Mouse (Mus musculus) bone marrow macrophage, adult 2 months (primary cell): ENCODE results near the gene Lsamp.

Source experiments
- CTCF ChIP-seq: IDR thresholded peaks from 2 replicates; pipeline ENCODE4 v1.5.1; 2012; ENCODE audit warnings: low read depth, mild to moderate bottlenecking, low read length, moderate library complexity
- POLR2A ChIP-seq: IDR thresholded peaks from 2 replicates; pipeline ENCODE4 v1.6.1; 2012; ENCODE audit warnings: mild to moderate bottlenecking, low read depth, low read length, borderline replicate concordance

DNA sequence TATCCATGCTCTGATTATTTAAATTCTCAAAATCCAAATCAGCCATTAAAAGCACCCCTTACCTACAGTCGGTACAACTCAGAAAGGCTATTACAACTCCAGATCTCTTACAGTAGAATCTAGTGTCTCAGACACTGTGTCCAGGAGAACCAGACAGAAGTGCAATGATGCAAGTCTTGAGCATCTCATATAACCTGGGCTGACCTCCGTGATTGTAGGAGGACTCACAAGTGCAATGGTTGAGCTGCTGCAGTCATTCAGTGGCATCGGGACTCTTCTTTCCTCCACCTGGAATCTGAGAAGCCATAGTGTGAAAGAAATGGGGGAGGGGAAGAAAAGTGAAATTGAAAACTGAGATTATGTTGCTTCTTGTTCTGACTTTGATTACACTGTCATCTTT, 1850.5 kb downstream of the Lsamp start:
- TF ChIP-seq POLR2A (no peak), CTCF (no peak)
